Mouse (Mus musculus) forebrain, embryonic 12.5 days (tissue): Measurements from ENCODE around the gene Gjc2. TPM values are rescaled to one million over a fixed set of nuclear protein-coding genes. Genes with fewer than 3 reads are reported as not detected.
"Not testable (repeated sequence)": the region's sequence is repeated elsewhere in the genome, so short reads cannot be mapped to it uniquely, and the experiment has no call there.

Experiments
- ATAC-seq: fragments of 200-750 bp; cut with Nextera tagmentation; 2 replicates; pipeline ENCODE4 v1.8.0; 2017; ENCODE audit warnings: moderate TSS enrichment; ENCODE audit not compliant: low FRiP score
- H3K27ac ChIP-seq: fragments of 300-500 bp; sonication (generic); 2 replicates; pipeline ENCODE4 v1.5.1; 2016; ENCODE audit warnings: mild to moderate bottlenecking
- H3K27me3 ChIP-seq: fragments of 300-500 bp; sonication (generic); 2 replicates; pipeline ENCODE4 v1.6.1; 2016; ENCODE audit warnings: mild to moderate bottlenecking
- H3K36me3 ChIP-seq: fragments of 300-500 bp; sonication (generic); replicated peaks from 2 replicates; pipeline ENCODE4 v1.6.1; 2016; ENCODE audit warnings: mild to moderate bottlenecking
- H3K4me1 ChIP-seq: fragments of 300-500 bp; sonication (generic); 2 replicates; pipeline ENCODE4 v1.6.1; 2016
- H3K4me2 ChIP-seq: fragments of 300-500 bp; sonication (generic); 2 replicates; pipeline ENCODE4 v1.6.1; 2016; ENCODE audit warnings: mild to moderate bottlenecking, moderate library complexity
- H3K4me3 ChIP-seq: fragments of 300-500 bp; sonication (generic); replicated peaks from 2 replicates; pipeline ENCODE4 v1.5.1; 2016; ENCODE audit warnings: mild to moderate bottlenecking
- H3K9ac ChIP-seq: fragments of 300-500 bp; sonication (generic); 2 replicates; pipeline ENCODE4 v1.6.1; 2016; ENCODE audit warnings: mild to moderate bottlenecking
- H3K9me3 ChIP-seq: fragments of 300-500 bp; sonication (generic); 2 replicates; pipeline ENCODE4 v1.6.1; 2016
- WGBS: fragments of 180-500 bp; shearing (Covaris S2); methylation state at CpG from one replicate; pipeline ENCODE4 v1.1.7; 2016; 5-methylcytosine and 5-hydroxymethylcytosine counted together
- polyA plus RNA-seq: library from polyadenylated mRNA; unstranded; fragments of >200 nt; fragmentation: Nextera tagmentation; extraction: Ambion mirVana; gene quantifications from 2 replicates; pipeline ENCODE4 v1.2.1, GENCODE M21; 2016

Gjc2 gene
- polyA plus RNA-seq, 1 experiment from 2014 or later: 0.26 TPM

DNA sequence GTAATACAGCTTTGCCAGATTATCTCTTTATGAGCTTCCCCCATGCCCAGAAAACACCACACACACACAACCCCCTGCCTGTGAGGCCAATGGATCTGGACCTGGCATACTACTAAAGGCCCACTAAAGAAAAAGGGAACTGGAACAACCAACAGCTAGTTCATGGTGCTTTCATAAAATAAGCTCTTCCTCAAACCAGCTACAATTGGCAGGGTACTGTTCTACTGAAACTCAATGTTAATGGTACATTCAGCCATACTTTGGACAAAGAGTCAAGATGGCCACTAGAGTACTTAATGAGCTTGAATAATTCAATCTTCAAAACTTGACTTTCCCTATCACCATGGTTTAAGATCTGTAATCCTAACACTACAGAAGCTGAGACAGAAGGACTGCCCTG is 38.6 kb upstream of the Gjc2 start:
- no peak for ATAC-seq
- Histone ChIP-seq H3K4me3 (no peak overlapping the region), H3K27ac (no peak overlapping the region), H3K27me3 (no peaks in the 10 kb centered on the region), H3K36me3 (peaks cover 24% of the 10 kb centered on the region), H3K9me3 (no peaks in the 10 kb centered on the region), H3K4me1 (peaks cover 28% of the 10 kb centered on the region), H3K9ac (no peak overlapping the region), H3K4me2 (no peak overlapping the region)

DNA sequence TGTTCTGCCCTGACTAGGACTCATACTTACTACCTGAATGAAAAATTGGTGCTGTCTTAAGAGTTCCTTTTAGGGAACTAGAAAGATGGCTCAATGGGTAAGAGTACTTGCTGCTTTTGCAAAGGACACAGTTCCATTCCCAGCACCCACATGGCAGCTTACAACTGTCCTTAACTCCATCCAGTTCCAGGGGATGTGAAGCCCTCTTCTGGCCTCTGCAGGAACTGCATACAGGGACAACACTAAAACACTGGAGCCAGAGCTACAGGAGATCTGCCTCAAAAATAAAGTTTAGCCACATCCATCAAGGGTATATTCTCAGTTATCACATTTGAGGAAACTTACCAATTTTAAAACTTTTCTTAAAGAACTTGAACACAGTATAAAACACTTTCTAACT is 36.1 kb upstream of the Gjc2 start:
- Histone ChIP-seq H3K4me3 (no peak overlapping the region), H3K9me3 (no peaks in the 10 kb centered on the region), H3K27me3 (no peaks in the 10 kb centered on the region), H3K4me2 (no peak overlapping the region), H3K27ac (no peak overlapping the region), H3K36me3 (peaks cover 32% of the 10 kb centered on the region), H3K9ac (no peak overlapping the region), H3K4me1 (peaks cover 9% of the 10 kb centered on the region)
- no peak for ATAC-seq

DNA sequence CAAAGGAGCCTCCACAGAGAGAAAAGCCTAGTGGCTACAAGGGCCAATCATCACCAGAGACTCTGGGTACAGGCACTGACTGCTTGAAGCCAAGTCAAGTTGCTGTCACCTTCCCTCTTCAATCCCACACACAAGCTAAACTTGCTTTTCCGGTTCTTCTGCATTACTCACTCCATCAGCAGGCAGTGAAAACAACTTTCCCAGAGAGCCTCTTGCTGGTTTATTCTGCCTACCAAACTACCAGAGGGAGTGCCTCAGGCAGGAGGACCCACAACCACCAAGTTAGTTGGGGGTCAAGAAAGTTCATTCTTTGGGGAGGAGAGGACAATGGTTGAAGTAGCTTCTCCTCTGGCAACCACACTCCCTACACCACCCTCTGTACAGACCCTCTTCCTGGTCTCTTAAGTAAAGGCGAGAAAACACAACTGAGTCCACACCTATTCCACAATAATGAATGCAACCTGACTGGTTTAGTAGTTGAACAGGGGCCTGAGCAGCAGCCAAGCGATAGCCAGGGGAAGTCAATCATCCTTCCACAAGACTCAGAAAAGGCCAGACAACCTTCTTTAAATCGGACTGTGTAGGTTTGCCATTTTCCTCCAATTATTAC is 35.5 kb upstream of the Gjc2 start:
- H3K9ac ChIP-seq: no peak overlapping the region
- no peak for ATAC-seq
- H3K4me1 ChIP-seq: peaks cover 4% of the 10 kb centered on the region
- no peak overlapping the region for H3K4me3 ChIP-seq
- 96% methylated on average over 4 of the region's 4 CpGs for WGBS
- no peaks in the 10 kb centered on the region for H3K9me3 ChIP-seq
- H3K27me3 ChIP-seq: no peaks in the 10 kb centered on the region
- H3K4me2 ChIP-seq: no peak overlapping the region
- H3K27ac ChIP-seq: no peak overlapping the region
- peaks cover 29% of the 10 kb centered on the region for H3K36me3 ChIP-seq

DNA sequence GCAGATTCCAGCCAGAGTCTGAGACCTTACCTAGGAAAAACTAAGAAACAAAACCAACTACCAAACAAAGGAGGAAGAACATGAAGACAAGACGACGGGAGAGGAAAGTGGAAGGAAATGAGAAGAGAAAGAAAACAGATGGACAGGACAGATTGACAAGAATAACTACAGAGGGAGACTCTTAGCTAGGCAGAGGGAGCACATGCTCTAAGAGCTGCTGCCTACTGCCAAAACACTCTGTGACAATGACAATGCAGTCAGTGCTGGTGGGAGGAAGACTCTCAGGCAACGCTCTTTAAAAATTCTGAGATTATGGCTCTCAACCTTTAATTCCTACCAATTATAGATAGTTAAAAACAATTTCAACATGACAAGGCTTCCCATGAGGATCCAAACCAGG is 33.9 kb upstream of the Gjc2 start:
- no peak overlapping the region for H3K27ac ChIP-seq

DNA sequence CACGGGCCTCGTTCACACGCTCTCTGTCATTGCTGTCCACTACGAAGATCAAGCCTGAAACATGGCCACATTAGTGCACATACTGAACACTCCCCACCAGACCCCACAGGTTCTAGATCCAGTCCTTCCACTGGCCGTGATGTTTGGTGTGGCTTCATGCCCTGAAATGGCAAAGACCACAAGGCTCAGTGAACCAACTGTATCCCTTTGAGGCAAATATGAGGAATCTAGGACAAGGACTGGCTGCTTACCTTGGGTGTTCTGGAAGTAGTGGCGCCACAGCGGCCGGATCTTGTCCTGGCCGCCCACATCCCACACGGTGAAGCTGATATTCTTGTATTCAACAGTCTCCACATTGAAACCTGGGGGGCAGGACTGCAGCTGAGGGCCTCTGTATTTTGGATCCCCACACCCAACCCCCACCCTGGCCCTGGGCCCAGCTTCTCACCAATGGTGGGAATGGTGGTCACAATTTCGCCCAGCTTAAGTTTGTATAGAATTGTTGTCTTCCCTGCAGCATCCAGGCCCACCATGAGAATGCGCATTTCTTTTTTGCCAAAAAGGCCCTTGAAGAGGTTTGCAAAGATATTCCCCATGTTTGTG is 30.0 kb upstream of the Gjc2 start:
- Histone ChIP-seq H3K27me3 (no peaks in the 10 kb centered on the region), H3K4me3 (no peak overlapping the region), H3K36me3 (peaks cover 46% of the 10 kb centered on the region), H3K9me3 (no peaks in the 10 kb centered on the region), H3K27ac (no peak overlapping the region), H3K4me1 (peaks cover 16% of the 10 kb centered on the region), H3K9ac (no peak overlapping the region), H3K4me2 (no peak overlapping the region)
- WGBS: 93% methylated on average over 12 of the region's 12 CpGs
- no peak for ATAC-seq

More for the DNA sequence above, 33.9 kb upstream of the Gjc2 start:
- no peaks in the 10 kb centered on the region for H3K27me3 ChIP-seq
- ATAC-seq: no peak
- no peak overlapping the region for H3K4me2 ChIP-seq
- no peak overlapping the region for H3K9ac ChIP-seq
- WGBS: 86% methylated on average over 3 of the region's 3 CpGs
- H3K4me1 ChIP-seq: no peaks in the 10 kb centered on the region
- H3K4me3 ChIP-seq: no peak overlapping the region
- H3K9me3 ChIP-seq: no peaks in the 10 kb centered on the region
- peaks cover 36% of the 10 kb centered on the region for H3K36me3 ChIP-seq

DNA sequence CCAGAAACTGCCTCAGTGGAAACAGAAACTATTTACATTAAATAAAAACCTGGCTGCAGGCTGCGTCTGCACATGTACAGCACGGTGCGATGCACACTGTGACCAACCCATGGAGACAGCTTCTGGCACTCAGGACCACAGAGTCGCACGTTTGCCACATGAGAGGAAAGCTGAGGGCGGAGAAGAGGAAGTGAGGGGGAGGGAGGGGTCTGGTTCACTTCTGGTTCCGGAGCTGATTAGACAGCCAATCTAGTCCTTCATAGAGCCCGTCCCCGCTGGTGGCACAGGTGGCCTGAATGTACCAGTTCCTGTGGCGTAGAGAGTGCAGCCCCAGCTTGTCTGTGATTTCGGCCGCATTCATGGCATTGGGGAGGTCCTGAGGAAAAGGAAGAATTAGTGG is 29.3 kb upstream of the Gjc2 start:
- peaks cover 20% of the 10 kb centered on the region for H3K4me1 ChIP-seq
- H3K4me2 ChIP-seq, H3K9me3 ChIP-seq, H3K27ac ChIP-seq, H3K9ac ChIP-seq, H3K4me3 ChIP-seq, H3K27me3 ChIP-seq, ATAC-seq: not testable (repeated sequence)
- peaks cover 46% of the 10 kb centered on the region for H3K36me3 ChIP-seq
- WGBS: 86% methylated on average over 12 of the region's 12 CpGs

DNA sequence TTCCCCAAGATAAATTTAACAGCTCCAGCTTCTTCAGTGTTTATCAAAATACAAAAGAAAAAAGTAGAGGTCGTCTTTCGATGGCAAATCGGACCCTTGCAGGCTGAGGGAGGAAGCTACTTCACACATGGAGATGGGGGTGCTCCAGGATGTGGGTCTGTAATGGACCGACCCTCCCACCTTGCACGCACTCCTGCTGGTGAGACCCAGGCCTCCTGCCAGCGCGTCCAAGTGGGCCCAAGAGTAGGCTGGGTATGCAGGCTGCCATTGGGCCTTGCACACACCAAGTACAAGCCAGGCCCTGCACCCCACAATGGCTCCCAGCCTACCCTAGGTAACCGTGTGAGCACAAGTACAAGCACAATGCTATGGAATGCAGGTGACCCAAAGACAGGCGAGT is 28.5 kb upstream of the Gjc2 start:
- Histone ChIP-seq H3K4me1 (peaks cover 20% of the 10 kb centered on the region), H3K36me3 (peaks cover 50% of the 10 kb centered on the region)
- H3K27ac ChIP-seq, H3K4me3 ChIP-seq, H3K9ac ChIP-seq, H3K27me3 ChIP-seq, H3K4me2 ChIP-seq, ATAC-seq, H3K9me3 ChIP-seq: not testable (repeated sequence)
- WGBS: 92% methylated on average over 9 of the region's 9 CpGs

DNA sequence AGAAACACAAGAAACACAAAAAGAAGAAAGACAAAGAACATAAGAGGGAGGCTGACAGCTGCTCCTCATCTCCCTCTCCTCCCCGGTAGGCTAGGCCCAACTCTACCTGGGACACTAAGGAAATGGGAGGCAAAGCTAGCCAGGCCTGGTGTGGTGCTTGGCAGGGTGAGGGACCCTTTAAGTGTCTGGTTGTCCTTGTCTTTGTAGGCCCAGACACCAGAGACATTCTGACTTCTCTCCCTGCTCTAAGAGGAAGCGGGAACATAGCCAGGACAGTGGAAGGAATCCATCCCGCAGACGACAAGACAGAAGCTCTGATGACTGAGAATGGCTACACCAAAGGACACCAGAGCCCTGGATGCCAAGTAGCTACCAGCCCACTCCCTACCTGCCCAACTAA is 27.0 kb upstream of the Gjc2 start:
- Histone ChIP-seq H3K9ac (0 out of 2 replicates have a peak overlapping the region, but pooled peaks have one; percentile 21), H3K4me1 (peaks cover 20% of the 10 kb centered on the region), H3K27me3 (no peaks in the 10 kb centered on the region), H3K36me3 (peaks cover 64% of the 10 kb centered on the region), H3K27ac (no peak overlapping the region), H3K9me3 (no peaks in the 10 kb centered on the region), H3K4me3 (no peak overlapping the region), H3K4me2 (no peak overlapping the region)
- no peak for ATAC-seq
- 89% methylated on average over 4 of the region's 4 CpGs for WGBS

DNA sequence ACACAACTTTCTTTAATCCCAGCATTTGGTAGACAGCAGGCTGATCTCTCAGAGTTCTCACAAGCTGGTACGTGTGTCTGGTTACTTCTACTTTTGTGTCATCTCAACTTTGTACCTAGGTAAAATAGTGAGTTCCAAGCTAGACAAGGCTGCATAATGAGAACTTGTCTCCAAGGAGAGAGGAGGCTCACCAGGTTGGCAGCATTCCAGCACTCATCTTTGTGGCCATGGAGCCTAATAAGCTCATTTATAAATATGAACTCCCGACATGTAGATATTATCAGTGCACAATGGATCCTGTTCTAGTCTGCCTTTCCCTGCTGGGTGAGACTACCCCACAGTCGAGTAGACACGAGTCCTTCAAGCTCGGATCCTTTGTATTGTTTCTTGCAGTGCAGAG is 26.6 kb upstream of the Gjc2 start:
- H3K27ac ChIP-seq: no peak overlapping the region
- H3K4me1 ChIP-seq: peaks cover 20% of the 10 kb centered on the region
- H3K27me3 ChIP-seq: no peaks in the 10 kb centered on the region
- H3K4me3 ChIP-seq: peak overlapping the region; percentile 88
- no peak overlapping the region; the same call in 1 of the 2 replicates for H3K9ac ChIP-seq
- no peaks in the 10 kb centered on the region for H3K9me3 ChIP-seq
- peaks cover 63% of the 10 kb centered on the region for H3K36me3 ChIP-seq
- peak overlapping the region; percentile 86 for H3K4me2 ChIP-seq
- ATAC-seq: no peak
- WGBS: 62% methylated on average over 5 of the region's 5 CpGs

DNA sequence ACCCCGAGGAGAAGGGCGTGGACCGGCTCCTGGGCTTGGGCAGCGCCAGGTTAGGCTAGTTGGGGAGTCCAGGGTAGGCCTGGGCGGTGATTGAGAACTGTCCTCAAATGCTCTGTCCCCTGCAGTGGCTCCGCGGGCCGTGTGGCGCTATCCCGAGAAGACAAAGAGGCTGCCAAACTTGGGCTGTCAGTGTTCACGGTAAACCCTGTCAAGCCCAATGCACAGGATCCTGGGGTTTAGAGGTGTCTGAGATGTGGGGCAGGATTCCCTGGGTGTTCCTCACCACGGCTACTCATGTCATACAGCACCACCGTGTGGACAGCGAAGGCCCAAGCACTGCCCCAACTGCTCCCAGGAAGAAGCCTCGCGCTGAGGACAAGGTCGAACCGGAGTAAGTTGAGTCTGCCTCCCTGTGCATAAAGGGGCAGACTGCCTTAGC is 26.0 kb upstream of the Gjc2 start:
- peaks cover 20% of the 10 kb centered on the region for H3K4me1 ChIP-seq
- peak overlapping the region; percentile 90 for H3K9ac ChIP-seq
- H3K27ac ChIP-seq: peak overlapping the region; percentile 90
- H3K9me3 ChIP-seq: no peaks in the 10 kb centered on the region
- 12% methylated on average over 18 of the region's 18 CpGs for WGBS
- H3K36me3 ChIP-seq: peaks cover 62% of the 10 kb centered on the region
- ATAC-seq: peak; percentile 40
- peak overlapping the region; percentile 88 for H3K4me3 ChIP-seq
- H3K27me3 ChIP-seq: no peaks in the 10 kb centered on the region
- peak overlapping the region; percentile 86 for H3K4me2 ChIP-seq

DNA sequence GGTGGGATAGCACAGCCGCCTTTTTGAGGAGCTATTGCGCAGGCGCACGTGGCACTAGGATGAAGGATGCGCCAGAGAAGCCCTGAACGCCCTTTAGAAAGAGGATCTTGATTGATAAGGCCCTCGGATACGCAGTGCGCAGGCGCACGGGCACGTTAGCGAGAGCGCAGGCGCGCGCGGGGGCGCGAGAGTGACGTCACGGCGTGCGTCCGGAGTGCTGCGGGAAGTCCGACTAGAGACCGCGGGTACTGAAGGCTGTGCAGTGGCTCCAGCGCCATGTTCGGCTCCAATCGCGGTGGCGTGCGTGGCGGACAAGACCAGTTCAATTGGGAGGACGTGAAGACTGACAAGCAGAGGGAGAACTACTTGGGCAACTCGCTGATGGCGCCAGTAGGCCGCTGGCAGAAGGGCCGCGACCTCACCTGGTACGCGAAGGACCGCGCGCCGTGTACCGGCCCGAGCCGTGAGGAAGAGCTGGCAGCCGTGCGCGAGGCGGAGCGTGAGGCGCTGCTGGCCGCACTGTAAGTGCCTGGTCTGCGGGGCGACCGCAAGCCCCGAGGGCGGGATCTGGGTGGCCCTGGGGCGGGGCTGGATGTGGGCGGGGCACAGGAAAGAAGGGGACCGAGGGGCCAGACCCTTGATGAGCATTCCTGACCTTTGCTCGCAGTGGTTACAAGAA is 25.3 kb upstream of the Gjc2 start, which contains the start of gene 2310033P09Rik:
TSS of gene 2310033P09Rik (plus strand) at position 169 of the 679 bp plus-strand sequence.
- under 1% methylated on average over 66 of the region's 67 CpGs for WGBS
- peak within 1 kb of the TSS; percentile 86 for H3K4me2 ChIP-seq
- H3K36me3 ChIP-seq: peaks cover 61% of the 10 kb centered on the region
- H3K4me1 ChIP-seq: peaks cover 21% of the 10 kb centered on the region
- peak; percentile 91 for ATAC-seq
- H3K27me3 ChIP-seq: no peaks in the 10 kb centered on the region
- peak within 1 kb of the TSS; percentile 88 for H3K4me3 ChIP-seq
- no peaks in the 10 kb centered on the region for H3K9me3 ChIP-seq
- peak within 1 kb of the TSS; percentile 90 for H3K27ac ChIP-seq
- H3K9ac ChIP-seq: peak within 1 kb of the TSS; percentile 90

DNA sequence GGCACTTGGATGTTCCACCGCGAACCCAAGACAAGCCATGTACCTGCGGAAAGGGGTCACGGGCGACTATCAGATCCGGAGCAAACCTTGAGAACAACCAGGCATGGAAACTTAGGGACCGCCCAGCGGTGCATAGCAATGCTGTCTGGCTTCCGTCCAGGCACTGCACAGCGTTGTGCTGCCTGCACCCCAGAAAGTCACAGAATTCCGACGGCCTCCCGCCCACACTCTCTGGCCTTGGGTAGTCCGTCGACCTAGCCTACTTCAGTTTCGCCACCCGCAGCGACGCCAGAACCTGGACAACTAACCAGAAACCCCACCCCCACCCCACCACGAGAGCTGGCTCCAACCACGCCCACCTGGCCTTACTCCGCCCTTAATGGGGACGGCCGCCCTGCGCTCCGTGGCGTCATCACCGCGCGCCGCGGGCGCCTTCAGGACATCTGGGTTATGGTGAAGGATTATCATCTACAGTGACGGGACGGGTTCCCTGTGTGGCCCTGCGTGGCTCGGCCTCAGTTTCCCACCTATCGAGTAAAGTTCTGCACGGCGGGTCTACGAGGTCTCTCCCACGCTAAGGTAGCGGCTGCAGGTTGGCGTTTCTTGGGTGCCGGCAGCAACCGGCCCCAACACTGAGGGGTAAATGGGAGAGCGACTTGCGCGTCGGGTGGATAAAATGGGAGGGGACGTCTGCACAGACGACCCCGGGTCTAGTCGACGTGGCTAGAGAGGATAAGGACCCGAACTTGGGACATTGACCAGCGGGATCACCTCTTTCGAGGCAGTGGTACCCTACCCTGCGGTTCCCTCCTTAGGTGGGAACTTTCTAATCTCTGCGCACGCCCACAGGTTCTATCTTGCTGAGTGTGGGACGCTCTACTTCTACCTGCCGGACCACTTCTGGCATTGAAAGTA is 19.3 kb upstream of the Gjc2 start, which contains the start of gene Mrpl55:
TSS of gene Mrpl55 (plus strand) at position 406 of the 915 bp plus-strand sequence.
- Histone ChIP-seq H3K9ac (peak within 1 kb of the TSS; percentile 81), H3K9me3 (no peaks in the 10 kb centered on the region), H3K36me3 (peaks cover 31% of the 10 kb centered on the region), H3K4me2 (peak within 1 kb of the TSS; percentile 82), H3K27ac (0 out of 2 replicates have a peak within 1 kb of the TSS, but pooled peaks have one; percentile 8), H3K4me3 (peak within 1 kb of the TSS; percentile 87), H3K27me3 (no peaks in the 10 kb centered on the region), H3K4me1 (peaks cover 19% of the 10 kb centered on the region)
- WGBS: under 1% methylated on average over 63 of the region's 63 CpGs
- ATAC-seq: peak; percentile 91
